Mouse (Mus musculus): ENCODE data around the gene Olfr750.

The Olfr750 gene

GRCm38 (mm10) chr14:51074335-51074734 is at the start of gene Olfr750:
TSS of gene Olfr750 (minus strand) at chr14:51074435.
- no peak for DNase-seq (ENCODE audit: low spot score in 2 of 2)

- DNase-seq (ENCODE audit: low spot score in 2 of 2): no peak
Observed at GRCm38 (mm10) chr14:51113916-51114560, 39.8 kb upstream of the Olfr750 start, which contains the start of gene Eddm3b. TSS of gene Eddm3b (plus strand) at chr14:51114426.

DNA sequence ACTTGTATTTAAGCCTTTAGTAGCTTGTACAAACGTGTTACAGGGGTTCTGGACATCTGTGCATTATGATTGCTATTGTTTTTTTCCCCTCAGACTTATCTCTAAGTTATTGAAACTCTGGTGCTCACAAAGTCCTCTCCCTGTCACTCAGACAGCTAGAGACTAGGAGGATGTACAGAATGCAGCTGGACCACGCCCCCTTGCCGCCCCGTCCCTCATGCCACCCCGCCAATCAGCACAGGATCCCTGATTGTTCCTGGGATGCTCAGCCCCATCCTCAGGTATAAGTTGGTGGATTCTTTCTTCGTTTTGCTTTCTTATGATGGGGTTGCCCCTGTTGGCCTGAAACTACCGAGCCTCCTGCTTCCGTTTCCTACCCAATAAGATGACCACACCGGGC is 39.2 kb upstream of the Olfr750 start:
- no peak for DNase-seq (ENCODE audit: low spot score in 2 of 2)

DNA sequence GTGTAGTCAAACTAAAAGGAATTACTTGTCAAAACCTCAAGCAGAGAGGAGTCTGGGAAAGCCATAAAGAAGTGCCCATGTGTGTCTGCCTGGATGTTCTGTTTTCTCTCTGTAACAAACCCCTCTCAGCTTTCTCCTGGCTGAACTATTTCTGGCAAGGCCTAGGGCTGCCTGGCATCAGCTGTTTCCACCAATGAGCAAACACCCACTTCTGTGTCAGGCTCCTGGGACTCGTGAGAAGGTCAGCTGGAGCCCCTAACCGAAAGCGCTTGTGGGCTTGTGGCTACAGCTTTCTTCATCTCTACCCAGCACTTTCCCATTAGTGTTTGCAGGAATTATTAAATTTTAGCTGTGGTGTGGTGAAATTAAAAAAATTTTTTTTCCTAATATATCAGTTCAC is 37.7 kb upstream of the Olfr750 start:
- DNase-seq (ENCODE audit: low spot score in 2 of 2): no peak

DNA sequence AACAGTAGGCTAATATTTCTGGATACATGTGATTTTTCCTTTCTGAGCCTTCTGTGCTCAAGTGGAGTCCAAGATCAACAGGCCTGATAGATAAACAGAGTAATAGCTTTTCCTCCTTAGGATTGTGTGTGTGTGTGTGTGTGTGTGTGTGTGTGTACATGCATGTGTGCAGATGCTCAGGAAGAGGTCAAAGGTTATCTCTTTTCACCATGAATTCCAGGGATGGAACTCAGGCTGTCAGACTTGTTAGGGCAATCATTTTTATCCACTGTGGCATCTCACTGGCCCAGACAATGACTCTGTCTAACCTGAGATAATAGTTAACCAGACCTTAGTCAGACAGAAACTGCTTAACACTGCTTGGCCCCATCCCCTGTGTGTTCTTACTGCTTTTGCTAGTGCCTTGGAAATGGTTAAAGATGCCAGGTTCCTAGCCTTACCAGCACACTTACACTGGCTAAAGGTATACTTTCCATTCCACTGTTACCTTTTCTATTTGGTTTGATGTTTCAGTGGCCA is 32.3 kb upstream of the Olfr750 start:
- no peak for DNase-seq (ENCODE audit: low spot score in 2 of 2)

GRCm38 (mm10) chr14:51104366-51104765 is 30.1 kb upstream of the Olfr750 start:
- DNase-seq (ENCODE audit: low spot score in 2 of 2): no peak

DNA sequence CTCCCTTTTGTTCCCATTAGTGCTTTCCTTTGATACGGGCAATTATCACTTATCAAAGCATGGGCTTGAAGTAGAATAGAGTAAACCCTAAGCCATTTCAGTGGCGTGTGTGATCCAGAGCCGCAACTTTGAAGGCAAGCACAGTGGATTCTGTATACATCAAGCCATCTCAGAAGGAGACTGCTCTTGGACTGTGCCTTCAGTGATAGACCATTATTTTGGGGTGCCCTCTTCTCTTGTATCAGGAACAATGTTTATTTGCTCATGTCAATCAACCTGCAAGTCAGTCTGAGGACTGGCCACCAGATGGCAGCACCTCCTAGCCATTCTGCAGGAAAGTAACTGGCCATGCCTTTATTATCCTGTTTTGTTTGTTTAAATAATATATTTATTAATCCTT is 29.0 kb upstream of the Olfr750 start:
- peak; percentile 25 to 53 for DNase-seq (ENCODE audit: low spot score in 2 of 2)

DNA sequence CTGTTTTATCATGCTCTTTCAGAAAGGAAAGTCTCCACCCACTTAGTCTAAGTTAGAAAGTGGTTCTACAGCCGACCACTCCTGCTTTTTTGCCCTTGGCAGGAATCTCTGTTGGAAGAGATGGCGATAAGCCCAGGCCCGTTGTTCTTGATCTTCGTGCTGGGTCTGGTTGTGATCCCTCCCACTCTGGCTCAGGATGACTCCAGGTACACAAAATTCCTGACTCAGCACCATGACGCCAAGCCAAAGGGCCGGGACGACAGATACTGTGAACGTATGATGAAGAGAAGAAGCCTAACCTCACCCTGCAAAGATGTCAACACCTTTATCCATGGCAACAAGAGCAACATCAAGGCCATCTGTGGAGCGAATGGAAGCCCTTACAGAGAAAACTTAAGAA is 27.0 kb upstream of the Olfr750 start:
- no peak for DNase-seq (ENCODE audit: low spot score in 2 of 2)

DNA sequence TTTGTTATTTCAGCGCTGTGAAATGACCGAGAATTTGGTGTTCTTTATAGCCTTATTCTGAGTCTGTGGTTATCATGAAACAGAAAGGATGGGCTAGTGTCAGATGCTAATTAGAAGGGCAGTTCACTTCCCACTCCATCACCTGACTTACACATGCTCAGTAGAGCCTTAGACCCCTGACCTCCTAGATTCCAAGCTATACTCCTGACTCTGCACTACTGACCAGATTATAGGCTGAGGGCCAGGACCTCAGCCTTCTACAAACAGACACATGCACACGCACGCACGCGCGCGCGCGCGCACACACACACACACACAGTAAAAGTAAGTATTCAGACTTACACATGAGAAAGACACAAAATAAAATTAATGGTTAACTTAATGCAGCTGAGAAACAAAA is 24.7 kb upstream of the Olfr750 start:
- no peak for DNase-seq (ENCODE audit: low spot score in 2 of 2)

DNA sequence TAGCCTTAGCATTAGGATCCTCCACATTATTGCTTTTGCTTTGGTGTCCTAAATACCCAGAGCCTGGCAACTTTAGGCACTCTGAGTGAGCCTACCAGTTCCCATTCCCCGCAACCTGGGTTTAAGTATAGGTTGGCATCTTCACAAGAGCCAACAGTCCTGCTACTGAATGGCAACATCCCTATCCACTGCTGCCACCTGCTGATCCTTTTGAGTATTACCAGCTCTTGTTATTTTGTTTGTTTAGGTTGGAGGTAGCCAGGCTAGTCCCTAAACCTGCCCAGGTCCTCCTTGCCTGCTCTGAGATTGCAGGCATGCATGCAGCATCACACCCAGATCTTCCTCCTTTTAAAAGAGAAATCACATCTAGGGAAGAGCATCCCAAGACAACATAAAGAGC is 24.1 kb upstream of the Olfr750 start:
- peak; percentile 67 to 80 for DNase-seq (ENCODE audit: low spot score in 2 of 2)

DNA sequence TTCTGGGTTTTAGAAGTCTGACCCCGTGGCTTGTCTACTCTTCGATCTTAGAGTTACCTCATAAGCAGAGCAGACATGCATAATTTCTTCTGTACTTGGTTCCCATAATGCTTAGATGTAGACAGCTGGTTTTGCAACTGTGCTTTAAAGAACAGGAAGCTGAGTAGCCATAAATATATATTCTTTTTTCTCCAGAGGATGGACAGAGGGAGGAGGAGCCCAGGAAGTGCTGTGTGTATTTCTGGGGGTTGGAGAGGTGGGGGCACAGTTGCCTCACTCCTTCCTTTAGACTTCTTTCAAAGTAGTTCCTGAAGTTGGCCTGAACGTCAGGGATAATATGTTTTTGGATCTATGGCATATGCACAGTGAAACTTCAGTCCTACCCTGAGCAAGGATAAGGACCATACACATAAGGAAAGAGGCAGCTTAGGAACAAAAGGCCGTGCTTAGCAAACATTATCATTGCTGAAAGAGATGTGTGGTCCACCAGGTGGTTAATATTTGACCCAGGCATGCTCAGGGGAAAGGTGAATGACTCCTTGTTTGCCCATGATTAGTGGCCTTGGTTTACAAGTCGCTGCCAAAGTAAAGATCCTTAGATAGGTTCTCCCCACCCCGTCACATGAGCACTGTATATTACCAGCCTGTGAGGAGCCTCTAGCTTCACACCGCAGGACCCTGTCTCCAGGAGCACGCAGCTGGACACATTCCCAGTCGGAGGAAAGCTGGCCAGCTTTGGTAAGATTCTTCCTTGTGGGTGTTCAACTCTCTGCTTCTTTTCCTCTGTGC is 21.7 kb upstream of the Olfr750 start:
- no peak for DNase-seq (ENCODE audit: low spot score in 2 of 2)

GRCm38 (mm10) chr14:51094921-51095320 is 20.7 kb upstream of the Olfr750 start:
- DNase-seq (ENCODE audit: low spot score in 2 of 2): no peak

- no peak for DNase-seq (ENCODE audit: low spot score in 2 of 2)
Observed at GRCm38 (mm10) chr14:51094096-51094875, 20.1 kb upstream of the Olfr750 start.

DNA sequence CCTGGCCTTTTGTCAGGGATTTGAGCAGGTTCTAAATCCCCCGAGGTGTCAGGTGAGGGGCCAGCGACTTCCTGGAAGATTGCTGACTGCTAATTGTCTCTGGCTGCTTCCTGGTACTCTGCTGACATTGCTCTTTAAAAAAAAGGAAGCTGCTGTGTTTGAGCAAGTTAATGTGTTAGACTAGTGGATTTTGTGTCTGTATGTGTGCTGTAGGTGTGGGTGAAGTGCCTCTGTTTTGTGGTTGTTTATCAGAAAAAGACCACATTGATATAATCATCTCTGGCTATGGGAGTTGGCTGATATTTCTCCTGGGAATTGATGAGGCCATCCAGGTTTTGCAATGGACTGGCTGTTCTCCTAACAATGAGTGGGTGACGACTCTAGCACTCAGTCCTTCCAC is 19.3 kb upstream of the Olfr750 start:
- no peak for DNase-seq (ENCODE audit: low spot score in 2 of 2)

GRCm38 (mm10) chr14:51092073-51092620 is 17.9 kb upstream of the Olfr750 start:
- DNase-seq (ENCODE audit: low spot score in 2 of 2): no peak

GRCm38 (mm10) chr14:51090921-51091900 is 17.0 kb upstream of the Olfr750 start, which contains the start of the genes Rnase4 and Ang:
TSS of gene Rnase4 (plus strand) at chr14:51091077.
TSS of gene Ang (plus strand) at chr14:51091150.
- DNase-seq (ENCODE audit: low spot score in 2 of 2): no peak

DNA sequence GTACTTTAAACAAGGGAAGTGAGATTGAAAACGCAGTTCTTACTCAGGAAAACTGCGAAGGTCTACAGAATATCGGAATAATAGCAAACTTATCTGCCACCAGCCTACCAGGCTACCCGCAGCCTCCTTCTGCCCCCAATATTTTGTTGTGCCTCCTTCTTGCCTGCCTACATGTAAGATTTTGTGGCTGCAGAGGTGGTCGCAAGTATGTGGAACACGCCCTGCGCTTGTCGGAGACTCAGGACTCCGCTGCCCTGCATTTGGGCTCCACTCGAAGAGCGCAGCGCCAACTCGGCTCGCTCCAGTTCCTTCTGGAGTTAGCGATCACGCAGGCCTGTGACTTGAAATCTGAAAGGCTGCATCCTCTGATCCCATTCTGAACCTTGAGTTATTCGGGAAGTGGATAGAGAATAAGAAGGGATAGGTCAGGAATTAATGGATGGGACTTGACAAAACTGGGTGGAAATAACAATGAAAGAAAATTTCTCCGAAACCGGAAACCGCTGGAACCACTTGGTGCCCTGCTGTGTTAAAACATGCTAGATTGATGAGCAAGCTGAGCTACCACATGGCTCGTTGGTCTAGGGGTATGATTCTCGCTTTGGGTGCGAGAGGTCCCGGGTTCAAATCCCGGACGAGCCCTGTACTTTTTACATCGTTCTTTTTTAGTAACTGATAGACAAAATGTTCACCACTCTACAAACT is 16.0 kb upstream of the Olfr750 start:
- peak; percentile 69 to 77 for DNase-seq (ENCODE audit: low spot score in 2 of 2)

- no peak for DNase-seq (ENCODE audit: low spot score in 2 of 2)
Observed at GRCm38 (mm10) chr14:51089674-51090076, 15.4 kb upstream of the Olfr750 start.

GRCm38 (mm10) chr14:51088970-51089673 is 14.9 kb upstream of the Olfr750 start:
- DNase-seq (ENCODE audit: low spot score in 2 of 2): peak; percentile 94 to 96
